Mouse (Mus musculus) gastrocnemius, adult 2 months (tissue): ENCODE measurements at regions not wholly inside any gene's neighbourhood (a gene's known extent, or its start where the extent isn't known, plus 50 kb on each side); places are given as distances from the start of the nearest gene placed in this dataset.

Experiments
- DNase-seq: peaks from one replicate; pipeline ENCODE4 v3.0.0; 2022
- H3K27ac ChIP-seq: fragments of 200-600 bp; 2 replicates; pipeline ENCODE4 v1.8.1; 2022; ENCODE audit warnings: mild to moderate bottlenecking
- H3K4me3 ChIP-seq: fragments of 200-600 bp; 2 replicates; pipeline ENCODE4 v1.8.1; 2022; ENCODE audit warnings: mild to moderate bottlenecking, moderate library complexity
- CTCF ChIP-seq: fragments of 200-600 bp; IDR thresholded peaks from 2 replicates; pipeline ENCODE4 v1.8.1; 2022; ENCODE audit warnings: antibody characterized with exemption, mild to moderate bottlenecking, moderate library complexity
- intact Hi-C: fragments of 180-260 bp; cut with DNase I; formaldehyde crosslinking; loops from one replicate; pipeline ENCODE4 v1.15.1; 2025

GRCm38 (mm10) chr5:12127484-12128265 lies 209.8 kb downstream of the 4933402N22Rik start:
- no peak overlapping the region for H3K27ac ChIP-seq
- no peak for TF ChIP-seq CTCF
- DNase-seq: no peak
- no peak overlapping the region for H3K4me3 ChIP-seq
- intact Hi-C loops: no loop called here

- intact Hi-C loops: no loop called here
- Histone ChIP-seq H3K27ac (no peak overlapping the region), H3K4me3 (no peak overlapping the region)
- no peak for TF ChIP-seq CTCF
- DNase-seq: no peak
Observed at GRCm38 (mm10) chr5:12138961-12139360, 221.1 kb downstream of the 4933402N22Rik start.

- Histone ChIP-seq H3K4me3 (no peak overlapping the region), H3K27ac (no peak overlapping the region)
- DNase-seq: no peak
- TF ChIP-seq CTCF: no peak
- intact Hi-C loops: no loop called here
Observed at GRCm38 (mm10) chr5:12153295-12153694, 229.9 kb upstream of the Sema3d start.

- Histone ChIP-seq H3K4me3 (no peak overlapping the region), H3K27ac (no peak overlapping the region)
- no peak for DNase-seq
- intact Hi-C loops: no loop called here
- no peak for TF ChIP-seq CTCF
Observed at GRCm38 (mm10) chr5:12154551-12155091, 228.6 kb upstream of the Sema3d start.

GRCm38 (mm10) chr5:12191681-12192080 lies 191.5 kb upstream of the Sema3d start:
- no peak for TF ChIP-seq CTCF
- Histone ChIP-seq H3K27ac (no peak overlapping the region), H3K4me3 (no peak overlapping the region)
- DNase-seq: no peak
- intact Hi-C loops: no loop called here

GRCm38 (mm10) chr5:12207452-12207851 lies 175.7 kb upstream of the Sema3d start:
- intact Hi-C loops: no loop called here
- no peak for TF ChIP-seq CTCF
- no peak overlapping the region for H3K27ac ChIP-seq
- DNase-seq: no peak
- H3K4me3 ChIP-seq: no peak overlapping the region

- intact Hi-C loops: no loop called here
- TF ChIP-seq CTCF: no peak
- no peak for DNase-seq
- Histone ChIP-seq H3K27ac (no peak overlapping the region), H3K4me3 (no peak overlapping the region)
Observed at GRCm38 (mm10) chr5:12209631-12210030, 173.6 kb upstream of the Sema3d start.

GRCm38 (mm10) chr5:12213448-12213847 lies 169.7 kb upstream of the Sema3d start:
- no peak for TF ChIP-seq CTCF
- Histone ChIP-seq H3K4me3 (no peak overlapping the region), H3K27ac (no peak overlapping the region)
- no peak for DNase-seq
- intact Hi-C loops: no loop called here

- no peak for TF ChIP-seq CTCF
- no peak for DNase-seq
- intact Hi-C loops: no loop called here
- Histone ChIP-seq H3K27ac (no peak overlapping the region), H3K4me3 (no peak overlapping the region)
Observed at GRCm38 (mm10) chr5:12219424-12220107, 163.6 kb upstream of the Sema3d start.

GRCm38 (mm10) chr5:12222622-12223021 lies 160.6 kb upstream of the Sema3d start:
- H3K27ac ChIP-seq: no peak overlapping the region
- DNase-seq: no peak
- no peak overlapping the region for H3K4me3 ChIP-seq
- no peak for TF ChIP-seq CTCF
- intact Hi-C loops: no loop called here

GRCm38 (mm10) chr5:12233377-12234096 lies 149.6 kb upstream of the Sema3d start:
- no peak for DNase-seq
- H3K27ac ChIP-seq: no peak overlapping the region
- no peak for TF ChIP-seq CTCF

GRCm38 (mm10) chr5:12243179-12243805 lies 139.9 kb upstream of the Sema3d start:
- TF ChIP-seq CTCF: no peak
- H3K4me3 ChIP-seq: no peak overlapping the region
- DNase-seq: no peak

More at GRCm38 (mm10) chr5:12233377-12234096, 149.6 kb upstream of the Sema3d start:
- no peak overlapping the region for H3K4me3 ChIP-seq
- intact Hi-C loops: no loop called here

GRCm38 (mm10) chr5:12293685-12294084 lies 89.5 kb upstream of the Sema3d start:
- intact Hi-C loops: no loop called here
- no peak for TF ChIP-seq CTCF
- no peak for DNase-seq
- Histone ChIP-seq H3K4me3 (peak overlapping the region; percentile 54), H3K27ac (no peak overlapping the region)

More at GRCm38 (mm10) chr5:12243179-12243805, 139.9 kb upstream of the Sema3d start:
- H3K27ac ChIP-seq: no peak overlapping the region
- intact Hi-C loops: no loop called here
